Mouse (Mus musculus): ENCODE results near the gene Rps6kl1. TPM values are rescaled to one million over a fixed set of nuclear protein-coding genes. Genes with fewer than 3 reads are reported as not detected.
"Not testable (repeated sequence)": the region's sequence is repeated elsewhere in the genome, so short reads cannot be mapped to it uniquely, and the experiment has no call there.

Rps6kl1 gene
- polyA plus RNA-seq, 1 experiment, result not detected

GRCm38 (mm10) chr12:85144821-85145220 is 6.2 kb downstream of the Rps6kl1 start:
- TF ChIP-seq CTCF (IDR thresholded peaks at IDR 0.05; ENCODE audit: borderline replicate concordance, insufficient read depth, low read length) (no peak), POLR2A (IDR thresholded peaks at IDR 0.05; ENCODE audit: low read depth, low read length) (no peak)
- Histone ChIP-seq H3K4me3 (ENCODE audit: insufficient read depth, low read length) (no peak overlapping the region), H3K27ac (ENCODE audit: insufficient read depth, low read length) (no peak overlapping the region), H3K4me1 (ENCODE audit: control insufficient read depth, insufficient read depth, low read length) (no peaks in the 10 kb centered on the region)

GRCm38 (mm10) chr12:85144276-85144675 is 6.8 kb downstream of the Rps6kl1 start:
- not testable (repeated sequence) for H3K27ac ChIP-seq (ENCODE audit: insufficient read depth, low read length); H3K4me3 ChIP-seq (ENCODE audit: insufficient read depth, low read length); H3K4me1 ChIP-seq (ENCODE audit: control insufficient read depth, insufficient read depth, low read length)

- Histone ChIP-seq H3K27ac (ENCODE audit: insufficient read depth, low read length) (no peak overlapping the region), H3K4me1 (ENCODE audit: control insufficient read depth, insufficient read depth, low read length) (no peaks in the 10 kb centered on the region), H3K4me3 (ENCODE audit: insufficient read depth, low read length) (no peak overlapping the region)
- TF ChIP-seq POLR2A (IDR thresholded peaks at IDR 0.05; ENCODE audit: low read depth, low read length), result no peak
- TF ChIP-seq CTCF (IDR thresholded peaks at IDR 0.05; ENCODE audit: borderline replicate concordance, insufficient read depth, low read length), result peak; percentile 88; the same call in 1 of the 2 replicates
These were observed 8.3 kb downstream of the Rps6kl1 start for GRCm38 (mm10) chr12:85142803-85143202.

- Histone ChIP-seq H3K27ac (ENCODE audit: insufficient read depth, low read length) (no peak overlapping the region), H3K4me1 (ENCODE audit: control insufficient read depth, insufficient read depth, low read length) (peaks cover 3% of the 10 kb centered on the region; the same call in 1 of the 2 replicates), H3K4me3 (ENCODE audit: insufficient read depth, low read length) (no peak overlapping the region)
- TF ChIP-seq POLR2A (IDR thresholded peaks at IDR 0.05; ENCODE audit: low read depth, low read length), result no peak
- no peak for TF ChIP-seq CTCF (IDR thresholded peaks at IDR 0.05; ENCODE audit: borderline replicate concordance, insufficient read depth, low read length)
These were observed 10.0 kb downstream of the Rps6kl1 start for GRCm38 (mm10) chr12:85141096-85141495.

GRCm38 (mm10) chr12:85140036-85140701 is 10.9 kb downstream of the Rps6kl1 start:
- Histone ChIP-seq H3K4me1 (ENCODE audit: control insufficient read depth, insufficient read depth, low read length) (peaks cover 8% of the 10 kb centered on the region), H3K4me3 (ENCODE audit: insufficient read depth, low read length) (no peak overlapping the region), H3K27ac (ENCODE audit: insufficient read depth, low read length) (no peak overlapping the region)
- no peak for TF ChIP-seq CTCF (IDR thresholded peaks at IDR 0.05; ENCODE audit: borderline replicate concordance, insufficient read depth, low read length)
- no peak for TF ChIP-seq POLR2A (IDR thresholded peaks at IDR 0.05; ENCODE audit: low read depth, low read length)

- TF ChIP-seq CTCF (IDR thresholded peaks at IDR 0.05; ENCODE audit: borderline replicate concordance, insufficient read depth, low read length), result no peak
- no peak for TF ChIP-seq POLR2A (IDR thresholded peaks at IDR 0.05; ENCODE audit: low read depth, low read length)
- Histone ChIP-seq H3K4me1 (ENCODE audit: control insufficient read depth, insufficient read depth, low read length) (peaks cover 8% of the 10 kb centered on the region), H3K4me3 (ENCODE audit: insufficient read depth, low read length) (no peak overlapping the region), H3K27ac (ENCODE audit: insufficient read depth, low read length) (no peak overlapping the region; the same call in 1 of the 2 replicates)
These were observed 14.4 kb downstream of the Rps6kl1 start for GRCm38 (mm10) chr12:85136627-85137026.

- no peak for TF ChIP-seq CTCF (IDR thresholded peaks at IDR 0.05; ENCODE audit: borderline replicate concordance, insufficient read depth, low read length)
- no peak for TF ChIP-seq POLR2A (IDR thresholded peaks at IDR 0.05; ENCODE audit: low read depth, low read length)
- Histone ChIP-seq H3K4me3 (ENCODE audit: insufficient read depth, low read length) (no peak overlapping the region), H3K27ac (ENCODE audit: insufficient read depth, low read length) (no peak overlapping the region; the same call in 1 of the 2 replicates), H3K4me1 (ENCODE audit: control insufficient read depth, insufficient read depth, low read length) (peaks cover 8% of the 10 kb centered on the region)
These were observed 15.3 kb downstream of the Rps6kl1 start for GRCm38 (mm10) chr12:85135513-85136470.

- Histone ChIP-seq H3K27ac (ENCODE audit: insufficient read depth, low read length) (no peak overlapping the region), H3K4me1 (ENCODE audit: control insufficient read depth, insufficient read depth, low read length) (peaks cover 8% of the 10 kb centered on the region), H3K4me3 (ENCODE audit: insufficient read depth, low read length) (no peak overlapping the region)
- TF ChIP-seq CTCF (IDR thresholded peaks at IDR 0.05; ENCODE audit: borderline replicate concordance, insufficient read depth, low read length) (no peak), POLR2A (IDR thresholded peaks at IDR 0.05; ENCODE audit: low read depth, low read length) (no peak)
These were observed 16.8 kb downstream of the Rps6kl1 start for GRCm38 (mm10) chr12:85134043-85134794.

GRCm38 (mm10) chr12:85131361-85131760 is 19.7 kb downstream of the Rps6kl1 start:
- TF ChIP-seq CTCF (IDR thresholded peaks at IDR 0.05; ENCODE audit: borderline replicate concordance, insufficient read depth, low read length), result no peak
- no peak for TF ChIP-seq POLR2A (IDR thresholded peaks at IDR 0.05; ENCODE audit: low read depth, low read length)
- H3K27ac ChIP-seq (ENCODE audit: insufficient read depth, low read length), result no peak overlapping the region
- peaks cover 7% of the 10 kb centered on the region for H3K4me1 ChIP-seq (ENCODE audit: control insufficient read depth, insufficient read depth, low read length)

More at GRCm38 (mm10) chr12:85131361-85131760, 19.7 kb downstream of the Rps6kl1 start:
- no peak overlapping the region for H3K4me3 ChIP-seq (ENCODE audit: insufficient read depth, low read length)

All from embryonic fibroblast, embryonic 13.5 days (primary cell).